ENCODE assay signal across 17 mouse cellular contexts in the genomic region with DNA sequence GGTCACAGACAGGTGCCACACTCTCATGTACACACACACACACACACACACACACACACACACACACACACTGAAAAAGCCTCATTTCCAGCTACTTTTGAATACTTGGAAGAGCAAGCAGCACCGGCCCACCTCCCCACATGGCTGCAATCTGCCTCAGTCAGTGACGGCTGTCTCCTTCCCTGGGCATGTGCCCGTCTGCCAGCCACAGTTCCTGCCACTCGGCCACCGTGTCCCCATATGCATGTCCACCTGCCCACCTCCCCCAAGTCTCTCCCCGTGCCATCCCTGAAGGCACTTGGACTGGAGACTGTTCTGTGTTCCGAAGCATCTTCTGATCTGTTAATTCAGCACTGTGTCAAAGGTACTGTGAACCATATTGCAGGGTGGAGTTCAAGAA. TPM values are rescaled to one million over a fixed set of nuclear protein-coding genes. Genes with fewer than 3 reads are reported as not detected.
A peak's percentile ranks its signal among the peaks of the same experiment; 100 is the strongest.
DNase-seq lines count a peak whose midpoint lies in the region; ATAC-seq lines count a peak whose summit lies in the region.
"Had no signal": no experiment of that assay in that cellular context is flagged by ENCODE, and none has a peak within 500 bp of the region (broad histone marks: within the 10 kb centered on the region; RNA-seq: fewer than 3 reads in every experiment).

No protein-coding gene starts in this region.

- no peaks in the 10 kb centered on the region for H3K36me3 ChIP-seq in forebrain, embryonic 14.5 days (ENCODE audit: control insufficient read depth, insufficient read depth, low read length)
- H3K36me3 ChIP-seq in forebrain, embryonic 10.5 days (replicated peaks), result peaks cover 31% of the 10 kb centered on the region
- H3K36me3 ChIP-seq in liver, embryonic 12.5 days, result no peaks in the 10 kb centered on the region
- H3K36me3 ChIP-seq: midbrain, embryonic 15.5 days had no signal

- H3K27me3 ChIP-seq in forebrain, embryonic 14.5 days (replicated peaks; ENCODE audit: control insufficient read depth, insufficient read depth, low read length), result no peaks in the 10 kb centered on the region
- H3K27me3 ChIP-seq in forebrain, embryonic 10.5 days (ENCODE audit: poor library complexity, severe bottlenecking), result no peaks in the 10 kb centered on the region
- peaks cover 6% of the 10 kb centered on the region for H3K27me3 ChIP-seq in liver, embryonic 12.5 days (replicated peaks)
- H3K27me3 ChIP-seq: CH12.LX; embryonic facial prominence, embryonic 12.5 days; heart, embryonic 15.5 days; lung, embryonic 15.5 days; midbrain, embryonic 15.5 days had no signal

- H3K9me3 ChIP-seq in forebrain, embryonic 14.5 days (replicated peaks; ENCODE audit: control insufficient read depth, low read length), result no peaks in the 10 kb centered on the region
- H3K9me3 ChIP-seq in forebrain, embryonic 10.5 days, result no peaks in the 10 kb centered on the region
- no peaks in the 10 kb centered on the region for H3K9me3 ChIP-seq in liver, embryonic 12.5 days (replicated peaks)
- H3K9me3 ChIP-seq: embryonic facial prominence, embryonic 12.5 days; heart, embryonic 15.5 days; lung, embryonic 15.5 days; midbrain, embryonic 15.5 days had no signal

- no peak overlapping the region for H3K9ac ChIP-seq in forebrain, embryonic 14.5 days (ENCODE audit: low read length)
- no peak overlapping the region for H3K9ac ChIP-seq in liver, embryonic 12.5 days
- H3K9ac ChIP-seq: embryonic facial prominence, embryonic 12.5 days; heart, embryonic 15.5 days; lung, embryonic 15.5 days; midbrain, embryonic 15.5 days had no signal

- no peak overlapping the region for H3K4me3 ChIP-seq in forebrain, embryonic 14.5 days (ENCODE audit: low read depth, low read length)
- H3K4me3 ChIP-seq in forebrain, embryonic 10.5 days, result no peak overlapping the region
- H3K4me3 ChIP-seq in liver, embryonic 12.5 days, result no peak overlapping the region
- H3K4me3 ChIP-seq: embryonic facial prominence, embryonic 12.5 days; heart, embryonic 15.5 days; lung, embryonic 15.5 days; midbrain, embryonic 15.5 days had no signal

- peaks cover 6% of the 10 kb centered on the region; the same call in 1 of the 2 replicates for H3K4me1 ChIP-seq in forebrain, embryonic 14.5 days (ENCODE audit: control insufficient read depth, insufficient read depth, low read length)
- H3K4me1 ChIP-seq in forebrain, embryonic 10.5 days, result peaks cover 17% of the 10 kb centered on the region
- H3K4me1 ChIP-seq in liver, embryonic 12.5 days, result peaks cover 3% of the 10 kb centered on the region; the same call in 1 of the 2 replicates

- H3K27ac ChIP-seq in forebrain, embryonic 14.5 days (ENCODE audit: low read depth, low read length), result no peak overlapping the region
- H3K27ac ChIP-seq in forebrain, embryonic 10.5 days, result no peak overlapping the region
- H3K27ac ChIP-seq in liver, embryonic 12.5 days, result no peak overlapping the region
- H3K27ac ChIP-seq: embryonic facial prominence, embryonic 12.5 days; heart, embryonic 15.5 days; lung, embryonic 15.5 days; midbrain, embryonic 15.5 days had no signal

- 83% methylated on average over 7 of the region's 7 CpGs for whole genome bisulfite sequencing in forebrain, embryonic 14.5 days
- 90% methylated on average over 7 of the region's 7 CpGs for WGBS in forebrain, embryonic 10.5 days
- WGBS in liver, embryonic 12.5 days (ENCODE audit: insufficient replicate concordance), result 78% methylated on average over 7 of the region's 7 CpGs

- ATAC-seq in forebrain, embryonic 14.5 days, result peak; percentile 38; the same call in 1 of the 2 replicates
- ATAC-seq in liver, embryonic 12.5 days, result no peak
- ATAC-seq: midbrain, embryonic 15.5 days had no signal

- no peak for DNase-seq in forebrain, embryonic 14.5 days (ENCODE audit: low spot score)
- no peak for DNase-seq in forebrain, embryonic 10.5 days (ENCODE audit: extremely low spot score, low spot score)
- peak; percentile 36 to 41 for DNase-seq in right cerebral cortex, postnatal 10 days (ENCODE audit: low spot score in 2 of 2)
- no peak for DNase-seq in right cerebral cortex, postnatal 14 days
- DNase-seq in cerebellum, postnatal 36 days, result peak; percentile 26 to 28
- DNase-seq in adrenal gland, adult 2 months, result no peak
- DNase-seq in kidney, postnatal 36 days, result no peak
- DNase-seq: heart, adult 11 months; kidney, adult 18-20 months; liver; thymus, adult 2 months had no signal

- H3K4me2 ChIP-seq in forebrain, embryonic 14.5 days (ENCODE audit: low read length), result no peak overlapping the region
- no peak overlapping the region for H3K4me2 ChIP-seq in liver, embryonic 12.5 days
- H3K4me2 ChIP-seq: embryonic facial prominence, embryonic 12.5 days; heart, embryonic 15.5 days; lung, embryonic 15.5 days; midbrain, embryonic 15.5 days had no signal

RNA-seq across cellular contexts. Expression of gene Zfp827, which starts 9.8 kb away (rescaled TPM):
- 10.2 and 12.2 TPM in 2 replicates for polyA plus RNA-seq in forebrain, embryonic 14.5 days (2014; fragmentation: Nextera tagmentation; extraction: Ambion mirVana)
- 5.9 and 7.7 TPM in 2 replicates for polyA plus RNA-seq in forebrain, embryonic 10.5 days (2016; fragmentation: Nextera tagmentation; extraction: Ambion mirVana)
- polyA plus RNA-seq in liver, embryonic 12.5 days (2016; fragmentation: Nextera tagmentation; extraction: Ambion mirVana), result 1.0 and 1.3 TPM in 2 replicates
- total RNA-seq in adrenal gland, adult 2 months (2021), result 10 to 100 TPM in 1 of 2 experiments, 1 to 10 TPM in 1; 9.0 to 13.5 TPM
- polyA plus RNA-seq in adrenal gland, adult 2 months (2012; rRNA removed), result 9.3 and 10.3 TPM in 2 replicates

Comparison
In these comparisons a context has a peak if more than half of its experiments do, and no peak if none do; other contexts are left out.
1. DNase-seq: peak in right cerebral cortex, postnatal 10 days (2 of 2) and cerebellum, postnatal 36 days (2 of 2); none in forebrain, embryonic 14.5 days (single experiment), forebrain, embryonic 10.5 days (single experiment), right cerebral cortex, postnatal 14 days (single experiment), adrenal gland, adult 2 months (single experiment) and kidney, postnatal 36 days (0 of 2).